Mouse (Mus musculus) liver, embryonic 14.5 days (tissue): ENCODE results near the gene Olfr145. TPM values are rescaled to one million over a fixed set of nuclear protein-coding genes. Genes with fewer than 3 reads are reported as not detected.

Source experiments
- ATAC-seq: fragments of 200-750 bp; cut with Nextera tagmentation; 2 replicates; pipeline ENCODE4 v1.8.0; 2017; ENCODE audit warnings: moderate number of reproducible peaks, mild to moderate bottlenecking, moderate library complexity; ENCODE audit not compliant: insufficient read depth
- DNase-seq, 3 experiments: peaks; one replicate each; pipeline ENCODE4 v3.0.0-alpha.2; 2012 to 2013; ENCODE audit warnings: low read depth in 3 of 3, low spot score in 3 of 3
- H3K27ac ChIP-seq: fragments of 300-500 bp; sonication (generic); 2 replicates; pipeline ENCODE4 v1.5.1; 2014; ENCODE audit warnings: moderate library complexity, mild to moderate bottlenecking, control low read depth, inconsistent platforms
- H3K27me3 ChIP-seq: fragments of 300-500 bp; sonication (generic); 2 replicates; pipeline ENCODE4 v1.6.1; 2014; ENCODE audit warnings: mild to moderate bottlenecking, low read length, moderate library complexity; ENCODE audit not compliant: control insufficient read depth, insufficient read depth
- H3K36me3 ChIP-seq: fragments of 300-500 bp; sonication (generic); replicated peaks from 2 replicates; pipeline ENCODE4 v1.6.1; 2014; ENCODE audit warnings: low read depth; ENCODE audit not compliant: control insufficient read depth, insufficient read depth
- H3K4me1 ChIP-seq, 2 experiments: fragments of 200-500 bp in 1 of 2; fragments of 300-500 bp in 1 of 2; sonication (generic) in 1 of 2; replicated peaks; 2 replicates each; pipeline ENCODE4 v1.6.1; 2012 to 2014; ENCODE audit warnings: antibody characterized with exemption in 1 of 2, inconsistent platforms in 1 of 2, low read length in 1 of 2; ENCODE audit not compliant: control insufficient read depth in 2 of 2, insufficient read depth in 2 of 2
- H3K4me2 ChIP-seq: fragments of 300-500 bp; sonication (generic); 2 replicates; pipeline ENCODE4 v1.6.1; 2014; ENCODE audit warnings: low read depth, mild to moderate bottlenecking, control low read depth, moderate library complexity
- H3K4me3 ChIP-seq, 2 experiments: fragments of 200-500 bp in 1 of 2; fragments of 300-500 bp in 1 of 2; sonication (generic) in 1 of 2; 2 replicates each; pipeline ENCODE4 v1.5.1; 2012 to 2014; ENCODE audit warnings: low read depth in 2 of 2, low read length in 2 of 2, mild to moderate bottlenecking in 2 of 2, control low read depth in 1 of 2, inconsistent platforms in 1 of 2, moderate library complexity in 1 of 2; ENCODE audit not compliant: insufficient read depth in 1 of 2
- H3K9ac ChIP-seq: fragments of 300-500 bp; sonication (generic); replicated peaks from 2 replicates; pipeline ENCODE4 v1.6.1; 2014; ENCODE audit warnings: mild to moderate bottlenecking, control low read depth, moderate library complexity
- H3K9me3 ChIP-seq: fragments of 300-500 bp; sonication (generic); 2 replicates; pipeline ENCODE4 v1.6.1; 2016; ENCODE audit warnings: low read length, mixed read lengths; ENCODE audit not compliant: control insufficient read depth
- CTCF ChIP-seq: IDR thresholded peaks from 2 replicates; pipeline ENCODE4 v1.5.1; 2016; ENCODE audit warnings: antibody characterized with exemption, low read depth, control low read depth
- EP300 ChIP-seq: IDR thresholded peaks from 2 replicates; pipeline ENCODE4 v1.6.1; 2016; ENCODE audit warnings: antibody characterized with exemption, low read depth
- WGBS: fragments of 180-500 bp; shearing (Covaris S2); extraction: QIAGEN DNeasy Blood & Tissue Kit; methylation state at CpG from one replicate; pipeline ENCODE4 v1.1.7; 2014; ENCODE audit not compliant: insufficient replicate concordance; 5-methylcytosine and 5-hydroxymethylcytosine counted together
- polyA plus RNA-seq, 2 experiments: library from polyadenylated mRNA; depleted of rRNA in 1 of 2; stranded (reverse) in 1 of 2; unstranded in 1 of 2; fragments of >200 nt; fragmentation: Nextera tagmentation in 1 of 2; extraction: Ambion mirVana in 1 of 2; gene quantifications; 2 replicates each; pipeline versions ENCODE4 v1.2.1 to v1.2.3; 2012 to 2014

The Olfr145 gene
- polyA plus RNA-seq, 2 experiments: not detected

DNA sequence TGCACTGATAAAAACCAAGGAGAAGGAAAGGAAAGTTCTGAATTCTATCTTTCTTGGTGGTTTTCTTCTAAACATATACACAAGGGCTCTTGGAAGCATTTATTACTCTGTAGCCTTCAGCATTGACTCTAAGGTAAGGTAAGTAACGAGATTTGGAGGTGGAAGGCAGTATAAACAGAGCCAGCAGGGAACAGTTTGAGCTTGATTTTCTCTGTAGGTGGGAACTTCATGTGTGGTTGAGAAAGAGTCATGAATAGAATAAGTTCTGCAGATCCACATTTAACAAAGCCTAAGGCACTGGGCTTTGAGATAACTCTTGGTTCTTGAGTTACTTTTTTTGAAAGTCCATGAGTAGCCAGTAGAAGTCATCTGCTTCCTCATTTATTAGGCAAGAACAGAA, 21.5 kb downstream of the Olfr145 start:
- no peak for DNase-seq
- ATAC-seq: no peak
- TF ChIP-seq CTCF (no peak), EP300 (no peak)
- H3K4me2 ChIP-seq: no peak overlapping the region
- H3K9me3 ChIP-seq: no peaks in the 10 kb centered on the region
- WGBS: 16% methylated on average over 1 of the region's 1 CpGs
- no peaks in the 10 kb centered on the region for H3K36me3 ChIP-seq
- H3K9ac ChIP-seq: no peak overlapping the region
- H3K27me3 ChIP-seq: no peaks in the 10 kb centered on the region
- no peak overlapping the region for H3K27ac ChIP-seq
- no peak overlapping the region for H3K4me3 ChIP-seq
- H3K4me1 ChIP-seq: no peaks in the 10 kb centered on the region

DNA sequence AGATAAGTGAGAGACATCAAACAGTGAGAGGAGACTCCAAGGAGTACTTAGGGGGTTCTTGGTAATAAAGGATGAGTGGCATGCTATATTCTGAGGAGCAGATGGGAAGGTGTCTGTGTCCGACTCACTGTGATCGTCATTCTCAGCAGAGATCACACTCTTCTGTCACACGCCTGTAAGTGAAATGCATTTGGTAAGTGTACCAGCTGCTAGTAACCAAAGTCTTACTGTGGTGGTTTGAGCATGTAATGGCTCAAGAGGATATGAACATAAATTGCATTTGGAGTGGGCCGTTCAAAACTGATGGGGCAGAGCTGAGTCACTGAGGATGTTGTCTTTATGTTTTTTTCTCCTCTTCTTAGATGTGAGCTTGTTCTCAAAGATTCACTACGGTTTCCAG, 27.7 kb downstream of the Olfr145 start:
- DNase-seq: no peak
- Histone ChIP-seq H3K9ac (no peak overlapping the region), H3K27me3 (no peaks in the 10 kb centered on the region), H3K4me2 (no peak overlapping the region), H3K27ac (no peak overlapping the region), H3K4me1 (no peaks in the 10 kb centered on the region), H3K9me3 (no peaks in the 10 kb centered on the region), H3K36me3 (no peaks in the 10 kb centered on the region), H3K4me3 (no peak overlapping the region)
- WGBS: 68% methylated on average over 5 of the region's 5 CpGs
- no peak for ATAC-seq
- TF ChIP-seq EP300 (no peak), CTCF (no peak)

DNA sequence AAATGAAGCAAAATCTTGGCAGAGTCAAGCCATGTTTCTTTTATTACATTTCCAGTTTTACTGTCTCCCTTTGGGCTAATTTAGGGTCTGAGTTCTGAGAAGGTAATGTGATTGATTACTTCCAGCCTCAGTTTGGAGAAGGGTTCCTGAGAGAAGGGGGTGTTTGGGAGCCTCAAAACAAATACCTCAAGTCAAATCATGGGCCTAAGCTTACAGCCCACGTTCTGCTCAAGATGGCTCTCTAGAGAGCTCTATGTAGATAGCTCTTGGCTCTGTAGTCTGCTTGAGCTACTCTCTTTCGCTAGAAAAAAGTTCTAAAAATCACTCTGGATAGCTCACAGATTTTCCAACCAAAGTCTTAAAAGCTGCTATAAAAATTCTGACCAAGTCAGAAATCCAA, 28.9 kb downstream of the Olfr145 start:
- WGBS: 26% methylated on average over 2 of the region's 2 CpGs
- no peaks in the 10 kb centered on the region for H3K36me3 ChIP-seq
- no peaks in the 10 kb centered on the region for H3K9me3 ChIP-seq
- no peak for DNase-seq
- H3K4me3 ChIP-seq: no peak overlapping the region
- TF ChIP-seq CTCF (no peak), EP300 (no peak)
- no peaks in the 10 kb centered on the region for H3K4me1 ChIP-seq
- ATAC-seq: no peak
- H3K9ac ChIP-seq: no peak overlapping the region
- H3K27ac ChIP-seq: no peak overlapping the region
- no peak overlapping the region for H3K4me2 ChIP-seq
- H3K27me3 ChIP-seq: no peaks in the 10 kb centered on the region

DNA sequence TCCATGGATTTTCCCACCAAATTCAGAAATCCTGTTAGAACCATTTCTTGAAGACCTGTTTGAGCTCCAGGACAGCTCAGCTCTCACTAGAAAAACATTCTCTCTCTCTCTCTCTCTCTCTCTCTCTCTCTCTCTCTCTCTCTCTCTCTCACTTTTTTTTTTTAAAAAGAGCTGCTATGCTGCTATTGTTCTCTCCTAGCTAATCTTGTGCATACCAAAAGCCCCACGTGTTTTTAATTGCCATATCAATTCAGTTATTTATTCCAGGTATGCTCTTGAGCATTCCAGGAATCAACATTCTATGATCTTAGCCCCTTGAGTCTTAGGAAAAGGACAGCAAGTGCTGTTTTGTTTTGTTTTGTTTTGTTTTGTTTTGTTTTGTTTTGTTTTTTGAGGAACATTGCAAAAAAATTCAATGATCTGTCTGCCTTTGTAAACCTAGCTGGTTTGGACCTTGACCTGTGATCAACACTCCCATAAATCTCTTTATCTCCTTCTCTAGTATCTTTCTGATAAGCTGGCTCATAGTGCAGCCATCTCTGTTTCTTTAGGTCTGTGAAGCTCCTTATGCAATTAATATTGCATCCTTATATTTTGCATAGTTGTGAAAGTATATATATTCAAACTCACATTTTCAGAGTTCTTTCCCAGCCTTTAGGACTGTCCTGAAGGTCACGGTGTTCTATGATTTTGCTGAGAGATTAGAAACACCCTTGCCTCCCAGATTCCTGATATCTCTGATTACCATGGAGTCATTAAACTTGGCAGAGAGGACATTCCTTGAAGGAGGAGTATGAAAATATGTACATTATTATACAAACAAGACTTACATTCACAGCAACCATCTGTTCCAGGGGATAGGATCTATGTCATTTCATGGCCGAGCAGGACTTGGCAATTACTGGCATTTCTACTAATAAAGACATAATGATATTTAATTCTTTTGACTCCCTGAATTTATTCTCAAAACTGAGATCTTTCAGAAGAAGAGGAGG, 29.8 kb downstream of the Olfr145 start:
- DNase-seq (no peak), ATAC-seq (no peak)
- Histone ChIP-seq H3K9me3 (no peaks in the 10 kb centered on the region), H3K9ac (no peak overlapping the region), H3K4me2 (no peak overlapping the region), H3K27me3 (no peaks in the 10 kb centered on the region), H3K27ac (no peak overlapping the region), H3K4me3 (no peak overlapping the region), H3K4me1 (no peaks in the 10 kb centered on the region), H3K36me3 (no peaks in the 10 kb centered on the region)
- TF ChIP-seq EP300 (no peak), CTCF (no peak)
- WGBS: 41% methylated on average over 3 of the region's 3 CpGs

DNA sequence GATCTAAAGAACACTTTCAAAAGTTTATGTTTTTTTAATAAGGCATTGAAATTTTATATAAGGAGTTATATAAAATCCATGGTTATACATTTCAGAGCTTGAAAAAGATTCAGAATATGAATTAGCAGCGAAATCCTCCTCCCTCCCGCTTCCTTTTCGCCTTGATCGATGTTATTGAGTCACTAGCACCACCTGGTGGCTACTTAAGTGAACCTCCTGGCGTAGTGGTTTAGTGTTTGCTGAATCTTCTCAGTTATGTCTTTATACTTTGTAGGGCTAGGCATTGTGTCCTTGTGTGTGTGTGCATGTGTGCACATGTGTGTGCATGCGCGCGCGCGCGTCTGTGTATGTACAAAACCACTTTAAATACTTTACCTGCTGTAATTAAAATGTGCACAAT, 36.0 kb downstream of the Olfr145 start:
- peak; percentile 5 to 17 (median 7) for DNase-seq
- Histone ChIP-seq H3K9me3 (no peaks in the 10 kb centered on the region), H3K27me3 (no peaks in the 10 kb centered on the region), H3K9ac (no peak overlapping the region), H3K4me2 (no peak overlapping the region), H3K4me3 (no peak overlapping the region), H3K27ac (no peak overlapping the region), H3K4me1 (no peaks in the 10 kb centered on the region), H3K36me3 (no peaks in the 10 kb centered on the region)
- ATAC-seq: no peak
- TF ChIP-seq CTCF (peak; percentile 67), EP300 (no peak)
- WGBS: 3% methylated on average over 11 of the region's 11 CpGs
